Mouse (Mus musculus) heart, postnatal 0 days (tissue): Measurements from ENCODE around the gene Sgsh. TPM values are rescaled to one million over a fixed set of nuclear protein-coding genes. Genes with fewer than 3 reads are reported as not detected.

Experiments used
- ATAC-seq: fragments of 200-750 bp; cut with Nextera tagmentation; 2 replicates; pipeline ENCODE4 v1.8.0; 2017; ENCODE audit warnings: low read depth, moderate number of reproducible peaks, moderate library complexity; ENCODE audit not compliant: insufficient read depth
- DNase-seq: peaks from one replicate; pipeline ENCODE4 v3.0.0-alpha.2; 2016; ENCODE audit warnings: low spot score
- H3K27ac ChIP-seq: fragments of 300-500 bp; sonication (generic); 2 replicates; pipeline ENCODE4 v1.5.1; 2014; ENCODE audit warnings: low read depth, mild to moderate bottlenecking
- H3K27me3 ChIP-seq: fragments of 300-500 bp; sonication (generic); 2 replicates; pipeline ENCODE4 v1.6.1; 2014; ENCODE audit warnings: low read length, mixed read lengths; ENCODE audit not compliant: control insufficient read depth, insufficient read depth
- H3K36me3 ChIP-seq: fragments of 300-500 bp; sonication (generic); replicated peaks from 2 replicates; pipeline ENCODE4 v1.6.1; 2014; ENCODE audit warnings: low read length, mixed read lengths; ENCODE audit not compliant: control insufficient read depth, insufficient read depth
- H3K4me1 ChIP-seq: fragments of 300-500 bp; sonication (generic); 2 replicates; pipeline ENCODE4 v1.6.1; 2014; ENCODE audit warnings: antibody characterized with exemption; ENCODE audit not compliant: control insufficient read depth, insufficient read depth
- H3K4me2 ChIP-seq: fragments of 300-500 bp; sonication (generic); 2 replicates; pipeline ENCODE4 v1.6.1; 2014; ENCODE audit warnings: low read depth, mild to moderate bottlenecking, low read length, moderate library complexity
- H3K4me3 ChIP-seq: fragments of 300-500 bp; sonication (generic); 2 replicates; pipeline ENCODE4 v1.5.1; 2014; ENCODE audit warnings: low read depth, low read length
- H3K9ac ChIP-seq: fragments of 300-500 bp; sonication (generic); replicated peaks from 2 replicates; pipeline ENCODE4 v1.6.1; 2014; ENCODE audit warnings: low read depth, low read length, mixed read lengths
- H3K9me3 ChIP-seq: fragments of 300-500 bp; sonication (generic); replicated peaks from 2 replicates; pipeline ENCODE4 v1.6.1; 2016; ENCODE audit warnings: low read length; ENCODE audit not compliant: control insufficient read depth
- CTCF ChIP-seq: IDR thresholded peaks from 2 replicates; pipeline ENCODE4 v1.5.1; 2016; ENCODE audit warnings: antibody characterized with exemption, control low read depth, low read depth
- EP300 ChIP-seq: IDR thresholded peaks from 2 replicates; pipeline ENCODE4 v1.6.1; 2016; ENCODE audit warnings: antibody characterized with exemption, low read depth
- WGBS: fragments of 180-500 bp; shearing (Covaris S2); extraction: QIAGEN DNeasy Blood & Tissue Kit; methylation state at CpG from one replicate; pipeline ENCODE4 v1.1.7; 2014; 5-methylcytosine and 5-hydroxymethylcytosine counted together
- polyA plus RNA-seq: library from polyadenylated mRNA; unstranded; fragments of >200 nt; fragmentation: Nextera tagmentation; extraction: Ambion mirVana; gene quantifications from 2 replicates; pipeline ENCODE4 v1.2.1, GENCODE M21; 2015
- total RNA-seq: library from RNA; depleted of rRNA; stranded (reverse); fragments of >200 nt; gene quantifications from 2 replicates; pipeline ENCODE4 v1.2.3, GENCODE M21; 2014; ENCODE audit warnings: low replicate concordance

The Sgsh gene
- total and polyA plus RNA-seq, 2 experiments from 2014 or later: 6.5 to 14.8 TPM

DNA sequence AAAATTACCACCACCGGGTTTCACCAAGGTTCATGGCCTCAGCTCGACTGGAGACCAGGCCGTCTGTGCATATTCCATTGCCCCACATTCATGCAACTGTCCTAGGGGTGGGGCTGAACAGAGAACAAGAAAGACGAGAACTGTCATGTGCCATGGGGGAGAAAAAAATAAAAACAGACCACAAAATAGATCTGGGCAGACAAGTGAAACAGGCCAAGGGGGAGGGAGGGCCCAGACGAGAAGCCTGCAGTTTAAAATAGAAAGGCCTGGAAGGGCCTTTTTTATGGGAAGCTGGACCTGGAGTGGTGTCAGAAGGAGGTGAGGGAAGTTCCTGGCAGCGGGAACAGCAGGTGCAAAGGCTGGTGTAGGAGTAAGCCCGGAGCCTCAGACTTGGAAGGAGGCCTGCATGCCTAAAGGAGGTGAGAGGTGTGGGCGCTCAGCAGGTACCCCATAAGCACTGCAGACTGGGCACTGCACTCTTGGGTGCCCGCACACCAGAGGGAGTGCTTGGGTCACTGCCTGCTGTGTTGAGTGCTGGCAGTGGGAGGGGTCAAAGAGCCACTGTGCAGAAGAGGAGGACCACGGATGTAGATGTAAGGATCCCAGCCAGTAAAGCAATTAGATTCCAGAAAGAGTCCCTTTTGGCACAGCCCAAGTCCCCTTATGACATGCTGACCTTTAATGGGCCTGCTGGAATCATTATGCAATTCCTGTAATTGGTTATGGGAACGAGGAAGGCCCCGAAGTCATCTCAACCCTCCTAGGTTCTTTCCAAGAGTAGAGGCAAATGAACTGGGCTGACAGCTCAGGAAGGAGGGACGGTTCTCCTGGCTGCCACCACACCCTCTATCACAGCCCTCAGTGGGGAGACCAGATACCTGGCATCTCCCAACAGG lies 48.3 kb downstream of the Sgsh start:
- DNase-seq (peak; percentile 21), ATAC-seq (peak; percentile 22)
- no peak overlapping the region for H3K4me2 ChIP-seq
- no peaks in the 10 kb centered on the region for H3K27me3 ChIP-seq
- H3K9me3 ChIP-seq: no peaks in the 10 kb centered on the region
- H3K36me3 ChIP-seq: no peaks in the 10 kb centered on the region
- 38% methylated on average over 13 of the region's 13 CpGs for WGBS
- H3K4me1 ChIP-seq: peaks cover 16% of the 10 kb centered on the region; the same call in 1 of the 2 replicates
- H3K27ac ChIP-seq: peak overlapping the region; percentile 76
- no peak overlapping the region for H3K4me3 ChIP-seq
- no peak overlapping the region for H3K9ac ChIP-seq
- TF ChIP-seq EP300: no peak
- TF ChIP-seq CTCF: no peak

DNA sequence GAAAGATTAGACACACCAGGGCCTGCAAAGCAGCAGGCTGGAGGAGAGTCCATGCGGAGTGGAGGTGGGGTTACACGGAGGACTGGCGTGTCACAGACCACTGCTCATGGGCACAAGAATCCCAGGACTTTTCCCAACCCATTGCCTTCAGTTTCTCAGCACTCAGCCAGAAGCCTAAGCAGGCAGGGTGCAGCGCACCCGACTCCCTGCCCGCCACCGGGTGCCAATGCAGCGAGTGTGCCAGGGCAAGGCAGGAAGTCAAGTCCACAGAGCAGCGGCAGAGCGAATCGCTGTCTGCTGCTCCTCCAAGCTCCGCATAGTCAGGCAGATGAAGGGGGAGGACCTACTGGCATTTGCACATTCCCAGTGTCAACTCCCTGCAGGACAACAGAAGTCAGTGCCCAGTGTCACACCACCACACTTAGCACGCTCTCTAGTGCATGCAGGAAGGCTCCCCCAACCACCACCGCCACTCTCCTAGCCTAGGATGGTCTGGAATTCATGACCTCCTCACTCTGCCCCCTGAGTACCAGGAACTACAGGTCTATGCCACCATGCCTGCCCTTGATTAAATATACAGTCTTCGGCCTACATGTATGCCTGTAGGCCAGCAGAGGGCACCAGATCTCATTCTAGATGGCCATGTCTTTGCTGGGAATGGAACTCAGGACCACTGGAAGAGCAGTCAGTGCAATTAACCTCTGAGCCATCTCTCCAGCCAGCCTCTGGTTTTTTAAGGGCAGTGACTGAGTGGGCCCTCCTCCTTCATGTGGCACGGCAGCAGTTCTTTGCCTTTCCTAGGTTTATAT lies 50.2 kb downstream of the Sgsh start:
- no peak for TF ChIP-seq EP300
- TF ChIP-seq CTCF: peak; percentile 70
- Histone ChIP-seq H3K9me3 (no peaks in the 10 kb centered on the region), H3K4me1 (peaks cover 22% of the 10 kb centered on the region), H3K27ac (no peak overlapping the region), H3K4me3 (no peak overlapping the region), H3K4me2 (no peak overlapping the region), H3K9ac (no peak overlapping the region), H3K36me3 (no peaks in the 10 kb centered on the region), H3K27me3 (no peaks in the 10 kb centered on the region)
- WGBS: 44% methylated on average over 16 of the region's 16 CpGs
- ATAC-seq: peak; percentile 37; the same call in 1 of the 2 replicates
- DNase-seq: peak; percentile 55

DNA sequence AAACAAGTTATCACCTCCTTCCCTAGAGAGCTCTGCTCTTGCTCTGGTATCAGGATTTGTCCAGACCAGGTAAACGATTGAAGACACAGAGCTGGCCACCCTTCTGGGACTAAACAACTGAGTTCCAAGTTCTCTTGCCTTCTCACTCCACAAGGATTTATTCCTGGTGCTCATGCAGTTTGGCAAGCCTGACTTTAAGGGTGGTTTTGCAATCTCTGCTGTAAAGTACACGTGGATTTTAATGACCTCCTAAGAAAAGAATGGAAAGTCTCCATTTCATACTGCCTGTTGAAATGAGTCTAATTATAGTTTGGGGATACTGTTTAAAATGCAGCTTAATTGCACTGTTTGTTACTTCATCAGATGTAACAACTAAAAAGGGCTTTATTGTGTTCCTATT lies 54.4 kb downstream of the Sgsh start:
- no peaks in the 10 kb centered on the region for H3K27me3 ChIP-seq
- H3K4me3 ChIP-seq: no peak overlapping the region
- H3K27ac ChIP-seq: no peak overlapping the region
- no peak for DNase-seq
- no peak overlapping the region; the same call in none of the 2 replicates for H3K9ac ChIP-seq
- H3K4me2 ChIP-seq: no peak overlapping the region
- no peaks in the 10 kb centered on the region for H3K9me3 ChIP-seq
- TF ChIP-seq CTCF (no peak), EP300 (no peak)
- 23% methylated on average over 2 of the region's 2 CpGs for WGBS
- ATAC-seq: no peak
- peaks cover 21% of the 10 kb centered on the region for H3K4me1 ChIP-seq
- peaks cover 13% of the 10 kb centered on the region for H3K36me3 ChIP-seq

DNA sequence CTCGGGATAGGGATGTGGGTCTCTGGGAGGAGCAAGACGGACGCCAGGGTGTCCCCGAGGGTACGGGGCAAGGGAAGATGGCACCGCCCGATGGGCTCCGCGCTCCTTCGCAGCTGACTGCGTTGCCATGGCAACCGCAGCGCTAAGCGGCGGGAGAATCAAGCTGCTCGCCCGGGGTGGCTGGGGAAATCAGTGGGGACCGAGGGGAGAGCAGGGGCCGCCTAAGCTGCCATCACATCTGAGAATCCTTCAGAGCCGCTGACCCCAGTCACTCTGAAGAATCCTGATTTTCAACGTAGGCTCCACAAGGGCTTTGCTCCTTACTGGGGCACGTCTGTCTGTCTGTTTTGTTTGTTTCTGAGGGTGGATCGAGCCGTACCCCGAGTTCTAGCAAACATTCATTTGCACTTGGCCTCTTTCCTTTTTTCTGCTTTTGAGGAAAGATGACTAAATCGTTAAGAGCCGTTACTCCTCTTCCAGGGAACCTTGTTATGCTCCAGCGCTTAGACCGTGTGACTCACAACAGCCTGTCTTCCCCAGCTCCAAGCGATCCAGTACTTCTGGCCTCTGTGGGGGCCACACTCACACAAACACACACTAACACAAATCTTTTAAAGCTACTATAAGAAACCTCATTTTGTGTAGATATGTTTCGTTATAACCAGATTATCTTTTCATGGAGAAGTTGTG lies 54.9 kb downstream of the Sgsh start:
- DNase-seq (no peak), ATAC-seq (no peak)
- TF ChIP-seq CTCF: no peak
- no peak for TF ChIP-seq EP300
- Histone ChIP-seq H3K4me2 (peak overlapping the region; percentile 79), H3K4me3 (peak overlapping the region; percentile 61), H3K9ac (peak overlapping the region; percentile 66), H3K27ac (peak overlapping the region; percentile 87), H3K4me1 (peaks cover 19% of the 10 kb centered on the region), H3K36me3 (peaks cover 19% of the 10 kb centered on the region), H3K27me3 (no peaks in the 10 kb centered on the region), H3K9me3 (no peaks in the 10 kb centered on the region)
- 2% methylated on average over 31 of the region's 31 CpGs for WGBS
